Mouse (Mus musculus) brown adipose tissue, adult 24 weeks (tissue): ENCODE results near the gene 6430571L13Rik. TPM values are rescaled to one million over a fixed set of nuclear protein-coding genes. Genes with fewer than 3 reads are reported as not detected.

Experiments
- polyA plus RNA-seq: library from polyadenylated mRNA; stranded (reverse); fragments of >200 nt; gene quantifications from 2 replicates; pipeline ENCODE4 v1.2.4, GENCODE M21; 2012; ENCODE audit not compliant: missing spikeins, insufficient read depth, insufficient read length

6430571L13Rik gene
- polyA plus RNA-seq, 1 experiment: 8.8 TPM

Other genes with a start within 250 kb of the 6430571L13Rik start
- gene Dock3, start 108.7 kb upstream of the 6430571L13Rik start, polyA plus RNA-seq: not detected in 2 replicates
- gene Mapkapk3, start 50.7 kb upstream of the 6430571L13Rik start, polyA plus RNA-seq: 18.4 and 23.6 TPM in 2 replicates
- 23.1 and 44.9 TPM in 2 replicates for gene Cish, start 44.6 kb upstream of the 6430571L13Rik start, polyA plus RNA-seq
- gene Hemk1, start 2.3 kb upstream of the 6430571L13Rik start, polyA plus RNA-seq: 52.8 and 58.3 TPM in 2 replicates
- gene Cacna2d2, start 59.0 kb downstream of the 6430571L13Rik start, polyA plus RNA-seq: not detected in 2 replicates
- gene Tmem115, start 193.3 kb downstream of the 6430571L13Rik start, polyA plus RNA-seq: 11.9 and 14.1 TPM in 2 replicates
- gene Cyb561d2, start 201.6 kb downstream of the 6430571L13Rik start, polyA plus RNA-seq: 6.1 and 6.3 TPM in 2 replicates
- gene Nprl2, start 201.6 kb downstream of the 6430571L13Rik start, polyA plus RNA-seq: 19.2 and 22.5 TPM in 2 replicates
- gene Zmynd10, start 206.7 kb downstream of the 6430571L13Rik start, polyA plus RNA-seq: not detected in 2 replicates
- 10.9 and 15.2 TPM in 2 replicates for gene Rassf1, start 211.0 kb downstream of the 6430571L13Rik start, polyA plus RNA-seq
- 31.2 and 49.0 TPM in 2 replicates for gene Tusc2, start 222.7 kb downstream of the 6430571L13Rik start, polyA plus RNA-seq
- 14.1 and 14.2 TPM in 2 replicates for gene Hyal2, start 227.3 kb downstream of the 6430571L13Rik start, polyA plus RNA-seq
- 25.2 and 46.4 TPM in 2 replicates for gene Hyal1, start 236.3 kb downstream of the 6430571L13Rik start, polyA plus RNA-seq
- 25.9 and 31.3 TPM in 2 replicates for gene Naa80, start 238.3 kb downstream of the 6430571L13Rik start, polyA plus RNA-seq
- 0.63 TPM in 1 of 2 replicates, not detected in the other for gene Hyal3, start 240.2 kb downstream of the 6430571L13Rik start, polyA plus RNA-seq
- gene Ifrd2, start 247.0 kb downstream of the 6430571L13Rik start, polyA plus RNA-seq: 21.6 and 23.7 TPM in 2 replicates